Mouse (Mus musculus) intestine, postnatal 0 days (tissue): Measurements from ENCODE around the gene Cox10. TPM values are rescaled to one million over a fixed set of nuclear protein-coding genes. Genes with fewer than 3 reads are reported as not detected.

ENCODE experiments used
- ATAC-seq: fragments of 200-750 bp; cut with Nextera tagmentation; 2 replicates; pipeline ENCODE4 v1.8.0; 2017; ENCODE audit warnings: mild to moderate bottlenecking, moderate TSS enrichment, moderate library complexity
- H3K27ac ChIP-seq: fragments of 300-500 bp; sonication (generic); 2 replicates; pipeline ENCODE4 v1.5.1; 2014; ENCODE audit warnings: mild to moderate bottlenecking, low read depth, low read length, moderate library complexity
- H3K27me3 ChIP-seq: fragments of 300-500 bp; sonication (generic); replicated peaks from 2 replicates; pipeline ENCODE4 v1.6.1; 2014; ENCODE audit warnings: low read length, mixed read lengths; ENCODE audit not compliant: control insufficient read depth, insufficient read depth
- H3K36me3 ChIP-seq: fragments of 300-500 bp; sonication (generic); 2 replicates; pipeline ENCODE4 v1.6.1; 2014; ENCODE audit warnings: mild to moderate bottlenecking, moderate library complexity; ENCODE audit not compliant: control insufficient read depth, insufficient read depth
- H3K4me1 ChIP-seq: fragments of 300-500 bp; sonication (generic); replicated peaks from 2 replicates; pipeline ENCODE4 v1.6.1; 2014; ENCODE audit warnings: antibody characterized with exemption, low read length, mixed read lengths; ENCODE audit not compliant: control insufficient read depth, insufficient read depth
- H3K4me2 ChIP-seq: fragments of 300-500 bp; sonication (generic); replicated peaks from 2 replicates; pipeline ENCODE4 v1.6.1; 2014; ENCODE audit warnings: low read depth, mild to moderate bottlenecking, moderate library complexity
- H3K4me3 ChIP-seq: fragments of 300-500 bp; sonication (generic); 2 replicates; pipeline ENCODE4 v1.5.1; 2014; ENCODE audit warnings: low read depth, low read length
- H3K9ac ChIP-seq: fragments of 300-500 bp; sonication (generic); 2 replicates; pipeline ENCODE4 v1.6.1; 2014; ENCODE audit warnings: mild to moderate bottlenecking, low read depth, low read length
- H3K9me3 ChIP-seq: fragments of 300-500 bp; sonication (generic); 2 replicates; pipeline ENCODE4 v1.6.1; 2016; ENCODE audit warnings: mixed run types; ENCODE audit not compliant: control insufficient read depth
- CTCF ChIP-seq: sonication (generic); IDR thresholded peaks from 2 replicates; pipeline ENCODE4 v1.5.1; 2016; ENCODE audit warnings: low read depth, mild to moderate bottlenecking, control low read depth, antibody characterized with exemption, moderate library complexity
- WGBS: fragments of 180-500 bp; shearing (Covaris S2); extraction: QIAGEN DNeasy Blood & Tissue Kit; methylation state at CpG from one replicate; pipeline ENCODE4 v1.1.7; 2014; 5-methylcytosine and 5-hydroxymethylcytosine counted together
- polyA plus RNA-seq: library from polyadenylated mRNA; unstranded; fragments of >200 nt; fragmentation: Nextera tagmentation; extraction: Ambion mirVana; gene quantifications from 2 replicates; pipeline ENCODE4 v1.2.1, GENCODE M21; 2015

Cox10 gene
- polyA plus RNA-seq, 1 experiment from 2014 or later, result 21.4 TPM

DNA sequence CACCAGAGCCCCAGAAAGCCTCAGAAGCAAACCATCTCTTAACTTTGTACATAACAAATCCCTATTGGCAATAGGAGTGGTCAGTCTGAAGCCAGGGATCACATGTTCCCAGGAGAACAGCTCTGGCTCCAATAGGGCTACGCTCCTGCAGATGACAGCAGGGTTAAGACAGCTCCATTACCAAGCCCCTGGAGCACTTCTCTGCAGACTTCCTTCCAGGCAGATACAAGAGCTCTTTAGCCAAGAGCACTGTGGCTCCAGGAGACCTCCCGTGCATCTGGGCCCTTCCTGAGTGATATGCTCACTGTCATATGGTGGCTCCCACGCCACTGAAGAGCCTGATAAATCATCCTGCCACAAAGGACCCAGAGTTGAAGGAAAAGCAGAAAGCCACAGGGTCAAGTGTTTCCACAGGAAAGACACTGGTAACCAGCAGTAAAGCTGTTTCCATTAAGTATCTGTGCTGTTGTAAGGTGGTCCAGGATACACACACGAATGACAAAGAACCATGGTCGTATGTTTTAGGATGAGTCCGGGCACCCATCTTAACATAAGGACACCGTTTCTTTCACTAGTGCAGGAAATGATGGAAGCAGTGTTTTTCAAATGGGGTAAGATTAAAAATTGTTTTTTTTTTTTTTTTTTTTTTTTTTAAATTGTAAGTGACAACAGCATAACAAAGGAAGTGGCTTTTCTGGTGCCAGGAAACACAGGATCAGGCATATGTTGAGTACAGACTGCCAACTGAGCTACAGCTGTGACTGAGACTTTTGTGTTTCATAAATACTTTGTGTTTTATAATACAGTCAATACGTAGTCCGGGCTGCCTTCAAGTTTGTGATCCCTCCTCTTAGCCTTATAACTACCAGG lies 90.0 kb downstream of the Cox10 start:
- no peaks in the 10 kb centered on the region for H3K27me3 ChIP-seq
- H3K4me1 ChIP-seq, result no peaks in the 10 kb centered on the region
- H3K9ac ChIP-seq, result no peak overlapping the region
- H3K27ac ChIP-seq, result no peak overlapping the region
- no peak for ATAC-seq
- H3K4me2 ChIP-seq, result no peak overlapping the region
- no peak overlapping the region for H3K4me3 ChIP-seq
- H3K9me3 ChIP-seq, result no peaks in the 10 kb centered on the region
- TF ChIP-seq CTCF, result no peak
- 75% methylated on average over 9 of the region's 9 CpGs for WGBS
- H3K36me3 ChIP-seq, result peaks cover 10% of the 10 kb centered on the region

DNA sequence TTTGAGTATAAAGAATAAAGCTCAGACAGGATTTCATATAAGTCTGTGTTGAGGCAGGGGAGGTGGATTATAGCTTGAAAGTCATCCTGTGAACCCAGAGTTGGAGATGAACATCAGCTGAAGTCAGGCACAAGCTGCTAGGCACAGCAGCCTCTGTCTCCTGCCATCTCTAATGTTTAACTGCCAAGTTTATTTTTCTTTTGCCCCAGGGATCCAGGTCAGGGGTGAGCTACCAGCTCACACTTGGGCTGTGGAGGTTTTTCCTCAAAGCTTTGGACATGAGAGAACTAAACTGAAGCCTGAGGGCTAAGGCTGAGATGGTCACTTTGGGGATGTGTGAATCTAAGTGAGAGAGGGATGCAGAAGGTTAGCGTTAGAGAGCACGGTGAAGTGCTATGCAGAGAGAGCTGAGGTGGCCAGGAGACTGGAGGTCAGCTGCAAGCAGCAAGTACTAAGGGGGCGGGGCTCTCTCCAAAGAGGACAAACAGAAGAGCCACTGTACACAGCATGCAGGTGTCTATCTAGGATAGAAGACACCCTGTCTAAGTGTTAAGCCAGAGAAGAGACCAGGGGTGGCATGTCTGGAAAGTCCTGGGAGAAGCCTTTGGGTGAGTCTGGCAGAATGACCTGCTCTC lies 91.1 kb downstream of the Cox10 start:
- no peak overlapping the region for H3K4me3 ChIP-seq
- 61% methylated on average over 3 of the region's 3 CpGs for WGBS
- no peak for ATAC-seq

DNA sequence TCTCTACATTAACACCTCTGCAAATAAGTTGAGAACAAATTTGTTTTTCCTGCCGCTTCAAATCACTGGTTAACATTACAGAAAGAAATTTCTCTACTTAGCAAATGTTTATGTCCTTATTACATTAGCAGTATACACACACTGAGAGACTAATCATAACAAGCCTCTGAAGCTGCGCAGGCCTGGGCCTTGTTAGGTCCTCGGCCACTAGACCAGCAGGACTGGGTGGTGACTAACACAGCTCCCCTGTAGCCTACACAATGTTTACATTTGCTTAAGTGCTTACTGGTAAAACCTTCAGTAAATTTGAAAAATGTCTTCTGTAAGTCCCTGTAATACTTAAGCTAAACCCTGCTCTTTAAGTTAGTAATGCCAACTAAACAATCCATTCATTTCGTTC lies 92.6 kb downstream of the Cox10 start:
- Histone ChIP-seq H3K4me2 (no peak overlapping the region), H3K4me3 (no peak overlapping the region), H3K27me3 (no peaks in the 10 kb centered on the region), H3K36me3 (peaks cover 7% of the 10 kb centered on the region), H3K27ac (no peak overlapping the region), H3K4me1 (no peaks in the 10 kb centered on the region), H3K9me3 (no peaks in the 10 kb centered on the region), H3K9ac (no peak overlapping the region)
- no peak for ATAC-seq
- WGBS, result 48% methylated on average over 4 of the region's 4 CpGs
- no peak for TF ChIP-seq CTCF

More for the DNA sequence above, 91.1 kb downstream of the Cox10 start:
- Histone ChIP-seq H3K9ac (no peak overlapping the region), H3K36me3 (peaks cover 10% of the 10 kb centered on the region), H3K27ac (no peak overlapping the region), H3K27me3 (no peaks in the 10 kb centered on the region), H3K9me3 (no peaks in the 10 kb centered on the region), H3K4me1 (no peaks in the 10 kb centered on the region), H3K4me2 (no peak overlapping the region)
- no peak for TF ChIP-seq CTCF

DNA sequence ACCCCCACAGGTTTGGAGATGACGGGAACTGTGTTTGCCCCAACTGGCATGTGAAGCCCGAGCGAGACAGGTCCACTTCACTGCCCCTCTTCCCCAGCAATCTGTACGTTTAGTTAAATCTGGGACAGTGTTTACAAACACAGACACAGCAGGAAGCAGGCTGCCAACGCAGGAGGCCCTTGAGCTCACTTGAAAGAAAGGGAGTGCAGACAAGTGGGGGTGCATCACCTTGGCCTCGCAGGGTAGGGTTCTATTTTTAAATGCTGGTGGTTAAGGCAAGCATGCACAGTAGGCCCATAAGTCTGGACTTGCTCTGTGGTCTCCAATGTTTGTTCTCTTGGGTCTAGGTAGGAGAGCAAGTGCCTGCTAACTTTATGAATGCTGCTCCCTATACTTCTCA lies 93.8 kb downstream of the Cox10 start:
- 69% methylated on average over 6 of the region's 6 CpGs for WGBS
- H3K4me3 ChIP-seq, result no peak overlapping the region
- no peak for TF ChIP-seq CTCF
- H3K27ac ChIP-seq, result no peak overlapping the region
- no peaks in the 10 kb centered on the region for H3K4me1 ChIP-seq
- H3K9ac ChIP-seq, result no peak overlapping the region
- no peaks in the 10 kb centered on the region for H3K9me3 ChIP-seq
- H3K36me3 ChIP-seq, result peaks cover 4% of the 10 kb centered on the region; the same call in 1 of the 2 replicates
- no peak overlapping the region for H3K4me2 ChIP-seq
- H3K27me3 ChIP-seq, result no peaks in the 10 kb centered on the region
- no peak for ATAC-seq

DNA sequence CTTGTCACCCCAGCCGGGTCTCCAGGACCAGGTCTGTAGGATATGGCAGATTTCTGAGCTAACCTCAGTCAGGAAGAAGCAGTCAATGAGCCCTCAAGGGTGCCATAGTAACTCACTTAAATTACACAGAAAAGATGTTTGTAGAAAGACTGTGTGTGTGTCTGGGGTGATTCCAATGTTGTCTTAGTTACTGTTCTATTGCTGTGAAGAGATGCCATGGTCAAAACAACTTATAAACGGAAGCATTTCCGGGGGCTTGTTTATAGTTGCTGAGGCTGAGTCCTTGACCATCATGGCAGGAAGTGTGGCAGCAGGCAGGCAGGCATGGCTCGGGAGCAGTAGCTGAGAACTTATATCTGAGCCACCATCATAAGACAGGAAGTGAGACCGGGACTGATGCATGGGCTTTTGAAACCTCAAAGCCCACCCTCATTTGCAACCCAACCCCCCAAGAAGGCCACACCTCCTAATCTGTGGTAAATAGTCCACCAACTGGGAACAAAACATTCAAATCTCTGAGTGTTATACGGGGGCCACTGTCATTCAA lies 94.6 kb downstream of the Cox10 start:
- TF ChIP-seq CTCF, result no peak
- Histone ChIP-seq H3K4me1 (no peaks in the 10 kb centered on the region), H3K9me3 (no peaks in the 10 kb centered on the region), H3K36me3 (peaks cover 4% of the 10 kb centered on the region; the same call in 1 of the 2 replicates), H3K4me3 (no peak overlapping the region), H3K27me3 (no peaks in the 10 kb centered on the region), H3K9ac (no peak overlapping the region), H3K27ac (no peak overlapping the region), H3K4me2 (no peak overlapping the region)
- whole genome bisulfite sequencing, result 68% methylated on average over 6 of the region's 6 CpGs
- no peak for ATAC-seq

DNA sequence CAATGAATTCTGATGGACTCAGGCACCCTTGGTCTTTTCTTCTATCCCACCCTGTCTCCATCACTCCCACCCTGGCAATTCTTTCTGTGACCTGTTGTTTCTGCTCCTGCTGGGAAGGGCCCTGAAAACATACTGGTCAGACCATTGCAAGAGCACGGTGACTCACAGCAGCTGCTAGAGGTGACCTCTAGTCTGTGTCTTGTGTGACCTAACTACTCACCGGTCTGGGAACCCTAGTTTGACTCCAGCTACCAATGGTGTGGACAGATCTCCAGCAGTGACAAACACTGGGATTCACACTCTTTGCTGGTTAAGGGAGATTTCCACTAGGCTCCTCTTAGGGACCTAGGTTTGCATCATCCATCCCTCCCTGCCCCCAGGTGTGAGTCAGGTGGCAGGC lies 101.5 kb downstream of the Cox10 start:
- no peak for ATAC-seq
- H3K9me3 ChIP-seq, result no peaks in the 10 kb centered on the region
- whole genome bisulfite sequencing, result 77% methylated on average over 2 of the region's 2 CpGs

More for the DNA sequence above, 101.5 kb downstream of the Cox10 start:
- Histone ChIP-seq H3K27me3 (no peaks in the 10 kb centered on the region), H3K9ac (no peak overlapping the region), H3K4me2 (no peak overlapping the region), H3K27ac (no peak overlapping the region), H3K36me3 (peaks cover 11% of the 10 kb centered on the region; the same call in 1 of the 2 replicates), H3K4me1 (no peaks in the 10 kb centered on the region), H3K4me3 (no peak overlapping the region)
- TF ChIP-seq CTCF, result no peak
